Mouse (Mus musculus) ES-Bruce4 (cell line): ENCODE data around the gene Shoc2. TPM values are rescaled to one million over a fixed set of nuclear protein-coding genes. Genes with fewer than 3 reads are reported as not detected.

Experiments used
- H3K27ac ChIP-seq: 2 replicates; pipeline ENCODE4 v1.5.1; 2012; ENCODE audit warnings: low read length, inconsistent platforms; ENCODE audit not compliant: insufficient read depth
- H3K27me3 ChIP-seq: 2 replicates; pipeline ENCODE4 v1.6.1; 2012; ENCODE audit warnings: mild to moderate bottlenecking, low read length, inconsistent platforms; ENCODE audit not compliant: control insufficient read depth, poor library complexity, insufficient read depth, severe bottlenecking
- H3K36me3 ChIP-seq: 2 replicates; pipeline ENCODE4 v1.6.1; 2012; ENCODE audit warnings: inconsistent platforms, mild to moderate bottlenecking, low read length, moderate library complexity; ENCODE audit not compliant: control insufficient read depth, poor library complexity, insufficient read depth, severe bottlenecking
- H3K4me1 ChIP-seq: one replicate; pipeline ENCODE4 v1.8.1; 2011; ENCODE audit warnings: low read length; ENCODE audit not compliant: control insufficient read depth, insufficient read depth
- H3K4me3 ChIP-seq: 2 replicates; pipeline ENCODE4 v1.5.1; 2011; ENCODE audit warnings: low read depth, mild to moderate bottlenecking, low read length
- H3K9ac ChIP-seq: 2 replicates; pipeline ENCODE4 v1.6.1; 2012; ENCODE audit warnings: low read depth, mild to moderate bottlenecking, inconsistent platforms; ENCODE audit not compliant: poor library complexity, severe bottlenecking
- H3K9me3 ChIP-seq: replicated peaks from 2 replicates; pipeline ENCODE4 v1.6.1; 2012; ENCODE audit warnings: mild to moderate bottlenecking, low read length, inconsistent platforms; ENCODE audit not compliant: control insufficient read depth, poor library complexity, insufficient read depth, severe bottlenecking
- CTCF ChIP-seq: IDR thresholded peaks from one replicate; pipeline ENCODE4 v1.8.1; 2011; ENCODE audit warnings: low read depth, low read length
- EP300 ChIP-seq: IDR thresholded peaks from 2 replicates; pipeline ENCODE4 v1.6.1; 2011; ENCODE audit warnings: low read depth, low read length; ENCODE audit not compliant: insufficient read depth
- POLR2A ChIP-seq: IDR thresholded peaks from one replicate; pipeline ENCODE4 v1.8.1; 2011; ENCODE audit warnings: low read length; ENCODE audit not compliant: insufficient read depth
- polyA plus RNA-seq: library from polyadenylated mRNA; stranded (reverse); fragments of >200 nt; gene quantifications from 2 replicates; pipeline ENCODE4 v1.2.4, GENCODE M21; 2011; ENCODE audit warnings: low read depth; ENCODE audit not compliant: missing spikeins, insufficient read depth, insufficient read length

The Shoc2 gene
- polyA plus RNA-seq, 1 experiment, result 70.4 TPM

DNA sequence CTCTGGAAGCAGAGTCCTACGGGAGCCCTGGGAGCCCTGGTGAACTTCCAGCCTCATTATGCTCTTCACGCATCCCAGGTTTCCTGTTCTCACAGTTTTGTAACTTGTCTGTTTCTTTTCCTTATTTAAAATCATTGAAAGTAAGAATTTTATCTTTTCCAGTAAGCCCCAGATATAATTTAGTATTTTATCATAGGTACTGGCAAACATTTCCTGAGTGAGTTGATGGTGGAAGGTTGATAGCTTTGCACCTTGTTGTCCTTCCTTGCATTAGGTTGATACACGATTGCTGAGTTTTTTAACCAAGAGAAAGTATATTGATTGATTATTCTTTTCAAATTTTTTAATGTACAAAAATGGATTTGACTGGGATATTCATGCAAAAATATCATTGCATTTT is 25.1 kb downstream of the Shoc2 start:
- no peak overlapping the region for H3K27ac ChIP-seq
- H3K9ac ChIP-seq, result no peak overlapping the region
- no peaks in the 10 kb centered on the region for H3K4me1 ChIP-seq
- H3K27me3 ChIP-seq, result no peaks in the 10 kb centered on the region
- TF ChIP-seq CTCF, result no peak
- TF ChIP-seq POLR2A, result no peak
- no peak for TF ChIP-seq EP300
- no peaks in the 10 kb centered on the region for H3K36me3 ChIP-seq
- H3K4me3 ChIP-seq, result no peak overlapping the region
- no peaks in the 10 kb centered on the region for H3K9me3 ChIP-seq

DNA sequence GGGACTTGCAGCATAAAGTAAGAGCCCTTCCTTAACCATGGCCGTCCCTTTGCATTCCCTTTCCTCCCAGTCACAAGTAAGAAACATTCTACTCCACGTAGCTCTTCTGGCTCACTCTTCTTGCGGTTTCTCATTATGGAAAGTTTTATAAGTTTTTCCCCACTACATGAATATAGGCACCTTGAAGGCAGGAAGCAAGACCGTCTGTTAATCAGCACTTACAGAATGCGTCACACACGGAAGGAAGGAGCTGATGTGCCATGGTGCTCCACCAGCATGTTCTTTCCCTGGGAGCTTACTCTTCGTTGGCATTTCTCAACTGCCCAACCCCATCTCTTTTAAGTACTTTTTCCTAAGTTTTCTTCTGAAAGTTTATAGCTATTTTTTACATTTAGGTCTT is 27.8 kb downstream of the Shoc2 start:
- no peaks in the 10 kb centered on the region for H3K27me3 ChIP-seq
- no peak overlapping the region for H3K27ac ChIP-seq
- no peak overlapping the region for H3K9ac ChIP-seq
- no peaks in the 10 kb centered on the region for H3K9me3 ChIP-seq
- H3K36me3 ChIP-seq, result no peaks in the 10 kb centered on the region
- no peak overlapping the region for H3K4me3 ChIP-seq
- no peak for TF ChIP-seq POLR2A
- TF ChIP-seq EP300, result no peak
- no peak for TF ChIP-seq CTCF
- H3K4me1 ChIP-seq, result no peaks in the 10 kb centered on the region

GRCm38 (mm10) chr19:53973656-53974055 is 29.6 kb downstream of the Shoc2 start:
- H3K36me3 ChIP-seq, result no peaks in the 10 kb centered on the region
- H3K27ac ChIP-seq, result no peak overlapping the region
- H3K9ac ChIP-seq, result no peak overlapping the region
- no peaks in the 10 kb centered on the region for H3K9me3 ChIP-seq
- no peak overlapping the region for H3K4me3 ChIP-seq
- TF ChIP-seq EP300 (no peak), POLR2A (no peak), CTCF (no peak)
- H3K4me1 ChIP-seq, result no peaks in the 10 kb centered on the region
- H3K27me3 ChIP-seq, result no peaks in the 10 kb centered on the region

DNA sequence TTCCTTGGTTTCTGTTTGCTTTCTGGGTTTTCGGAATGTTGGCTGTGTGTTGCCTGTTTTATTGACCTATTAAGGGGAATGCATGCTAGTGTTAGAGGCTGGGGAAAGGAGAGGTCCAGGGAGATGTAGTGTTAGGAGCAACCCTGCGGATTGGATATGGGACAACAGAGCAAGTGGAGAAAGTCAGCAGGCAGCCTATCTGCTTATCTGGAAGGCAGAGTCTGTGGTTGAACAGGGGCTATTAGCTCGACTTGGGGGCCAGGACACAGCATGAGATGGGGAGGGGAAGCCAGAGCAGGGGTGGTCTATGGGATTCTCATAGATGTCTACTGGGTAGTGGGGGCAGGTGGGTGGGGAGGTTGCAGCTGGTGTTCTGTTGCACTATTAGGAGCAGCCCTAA is 37.9 kb downstream of the Shoc2 start:
- Histone ChIP-seq H3K4me1 (no peaks in the 10 kb centered on the region), H3K4me3 (no peak overlapping the region), H3K9ac (no peak overlapping the region), H3K27ac (no peak overlapping the region), H3K9me3 (no peaks in the 10 kb centered on the region), H3K36me3 (no peaks in the 10 kb centered on the region), H3K27me3 (no peaks in the 10 kb centered on the region)
- TF ChIP-seq POLR2A (no peak), EP300 (no peak), CTCF (no peak)

DNA sequence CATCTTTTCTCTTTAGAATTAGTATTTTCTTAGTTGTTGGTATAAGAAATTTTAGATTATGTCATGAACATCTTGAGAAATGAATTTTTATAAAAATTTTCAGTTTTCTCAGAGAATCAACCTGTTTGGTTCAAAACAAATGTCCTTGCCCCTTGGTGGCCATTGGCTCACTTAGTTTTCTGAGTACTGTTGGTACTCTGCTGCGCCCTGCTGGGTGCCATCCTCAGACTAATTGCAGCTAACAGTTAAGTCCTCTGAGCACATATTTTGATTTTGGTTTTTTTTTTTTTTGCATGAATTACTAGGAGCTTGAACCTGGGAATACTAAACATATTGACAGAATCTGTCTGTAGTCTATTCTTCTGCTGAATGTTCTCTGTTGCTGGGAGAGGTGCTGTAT is 39.2 kb downstream of the Shoc2 start:
- Histone ChIP-seq H3K4me1 (no peaks in the 10 kb centered on the region), H3K27ac (no peak overlapping the region), H3K9ac (no peak overlapping the region), H3K36me3 (peaks cover 7% of the 10 kb centered on the region; the same call in 1 of the 2 replicates), H3K9me3 (no peaks in the 10 kb centered on the region), H3K4me3 (no peak overlapping the region), H3K27me3 (no peaks in the 10 kb centered on the region)
- no peak for TF ChIP-seq CTCF
- no peak for TF ChIP-seq POLR2A
- TF ChIP-seq EP300, result no peak

DNA sequence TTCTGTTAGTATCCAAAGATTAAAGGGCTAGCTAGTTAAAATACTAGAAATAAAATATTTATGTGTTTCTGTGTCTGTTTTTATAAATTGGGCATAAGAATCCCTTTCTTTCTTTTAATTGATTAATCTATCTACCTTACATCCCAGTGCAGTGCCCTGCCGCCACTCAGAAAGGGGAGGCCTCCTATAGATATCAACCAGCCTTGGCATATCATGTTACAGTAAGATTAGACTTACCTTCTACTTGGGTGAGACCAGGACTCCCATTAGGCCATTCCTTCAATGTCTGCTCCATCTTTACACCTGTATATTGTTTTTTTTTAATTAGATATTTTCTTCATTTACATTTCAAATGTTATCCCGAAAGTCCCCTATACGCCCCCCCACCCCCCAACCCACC is 40.5 kb downstream of the Shoc2 start:
- Histone ChIP-seq H3K9me3 (no peaks in the 10 kb centered on the region), H3K36me3 (peaks cover 7% of the 10 kb centered on the region; the same call in 1 of the 2 replicates), H3K27me3 (no peaks in the 10 kb centered on the region), H3K4me3 (no peak overlapping the region), H3K27ac (no peak overlapping the region), H3K9ac (no peak overlapping the region), H3K4me1 (no peaks in the 10 kb centered on the region)
- no peak for TF ChIP-seq EP300
- TF ChIP-seq POLR2A, result no peak
- no peak for TF ChIP-seq CTCF
